Mouse (Mus musculus) kidney, postnatal 0 days (tissue): ENCODE measurements around the gene Ifnar1. TPM values are rescaled to one million over a fixed set of nuclear protein-coding genes. Genes with fewer than 3 reads are reported as not detected.
"Not testable (repeated sequence)": the region's sequence is repeated elsewhere in the genome, so short reads cannot be mapped to it uniquely, and the experiment has no call there.

Experiments
- ATAC-seq: fragments of 200-750 bp; cut with Nextera tagmentation; replicated peaks from 2 replicates; pipeline ENCODE4 v1.8.0; 2017; ENCODE audit warnings: low read depth, moderate number of reproducible peaks, moderate TSS enrichment, moderate library complexity; ENCODE audit not compliant: low FRiP score
- DNase-seq: peaks from one replicate; pipeline ENCODE4 v3.0.0-alpha.2; 2016; ENCODE audit warnings: low spot score
- H3K27ac ChIP-seq: fragments of 300-500 bp; sonication (generic); 2 replicates; pipeline ENCODE4 v1.5.1; 2014; ENCODE audit warnings: mild to moderate bottlenecking
- H3K27me3 ChIP-seq: fragments of 300-500 bp; sonication (generic); 2 replicates; pipeline ENCODE4 v1.6.1; 2014; ENCODE audit warnings: low read length, mixed read lengths; ENCODE audit not compliant: insufficient read depth
- H3K36me3 ChIP-seq: fragments of 300-500 bp; sonication (generic); 2 replicates; pipeline ENCODE4 v1.6.1; 2014; ENCODE audit warnings: low read length, mixed read lengths; ENCODE audit not compliant: insufficient read depth
- H3K4me1 ChIP-seq: fragments of 300-500 bp; sonication (generic); replicated peaks from 2 replicates; pipeline ENCODE4 v1.6.1; 2014; ENCODE audit warnings: antibody characterized with exemption, low read length, mixed read lengths; ENCODE audit not compliant: insufficient read depth
- H3K4me2 ChIP-seq: fragments of 300-500 bp; sonication (generic); 2 replicates; pipeline ENCODE4 v1.6.1; 2014; ENCODE audit warnings: mild to moderate bottlenecking, low read length, moderate library complexity, mixed read lengths
- H3K4me3 ChIP-seq: fragments of 300-500 bp; sonication (generic); replicated peaks from 2 replicates; pipeline ENCODE4 v1.5.1; 2014; ENCODE audit warnings: low read depth, low read length
- H3K9ac ChIP-seq: fragments of 300-500 bp; sonication (generic); 2 replicates; pipeline ENCODE4 v1.6.1; 2014; ENCODE audit warnings: low read depth, low read length
- H3K9me3 ChIP-seq: fragments of 300-500 bp; sonication (generic); replicated peaks from 2 replicates; pipeline ENCODE4 v1.6.1; 2016; ENCODE audit warnings: low read length, inconsistent platforms, mixed read lengths
- CTCF ChIP-seq: IDR thresholded peaks from 2 replicates; pipeline ENCODE4 v1.5.1; 2016; ENCODE audit warnings: antibody characterized with exemption, low read depth, mild to moderate bottlenecking, moderate library complexity
- WGBS: fragments of 180-500 bp; shearing (Covaris S2); extraction: QIAGEN DNeasy Blood & Tissue Kit; methylation state at CpG from one replicate; pipeline ENCODE4 v1.1.7; 2014; 5-methylcytosine and 5-hydroxymethylcytosine counted together
- polyA plus RNA-seq: library from polyadenylated mRNA; unstranded; fragments of >200 nt; fragmentation: Nextera tagmentation; extraction: Ambion mirVana; gene quantifications from 2 replicates; pipeline ENCODE4 v1.2.1, GENCODE M21; 2015

The Ifnar1 gene
- polyA plus RNA-seq, 1 experiment from 2014 or later: 33.5 TPM

GRCm38 (mm10) chr16:91524206-91524605 is 39.2 kb downstream of the Ifnar1 start:
- no peak for TF ChIP-seq CTCF
- H3K9ac ChIP-seq: no peak overlapping the region
- no peak for ATAC-seq
- H3K4me3 ChIP-seq: no peak overlapping the region
- WGBS: 78% methylated on average over 5 of the region's 5 CpGs
- no peak overlapping the region for H3K4me2 ChIP-seq
- no peaks in the 10 kb centered on the region for H3K9me3 ChIP-seq
- no peak overlapping the region for H3K27ac ChIP-seq
- DNase-seq: no peak
- H3K4me1 ChIP-seq: no peaks in the 10 kb centered on the region
- no peaks in the 10 kb centered on the region for H3K27me3 ChIP-seq
- H3K36me3 ChIP-seq: no peaks in the 10 kb centered on the region

- Histone ChIP-seq H3K4me2 (no peak overlapping the region), H3K27ac (no peak overlapping the region), H3K9me3 (no peaks in the 10 kb centered on the region), H3K4me3 (no peak overlapping the region), H3K9ac (no peak overlapping the region), H3K4me1 (no peaks in the 10 kb centered on the region), H3K27me3 (no peaks in the 10 kb centered on the region), H3K36me3 (no peaks in the 10 kb centered on the region)
- WGBS: 96% methylated on average over 6 of the region's 6 CpGs
- DNase-seq (no peak), ATAC-seq (no peak)
- no peak for TF ChIP-seq CTCF
Observed at GRCm38 (mm10) chr16:91526274-91526673, 41.2 kb downstream of the Ifnar1 start.

DNA sequence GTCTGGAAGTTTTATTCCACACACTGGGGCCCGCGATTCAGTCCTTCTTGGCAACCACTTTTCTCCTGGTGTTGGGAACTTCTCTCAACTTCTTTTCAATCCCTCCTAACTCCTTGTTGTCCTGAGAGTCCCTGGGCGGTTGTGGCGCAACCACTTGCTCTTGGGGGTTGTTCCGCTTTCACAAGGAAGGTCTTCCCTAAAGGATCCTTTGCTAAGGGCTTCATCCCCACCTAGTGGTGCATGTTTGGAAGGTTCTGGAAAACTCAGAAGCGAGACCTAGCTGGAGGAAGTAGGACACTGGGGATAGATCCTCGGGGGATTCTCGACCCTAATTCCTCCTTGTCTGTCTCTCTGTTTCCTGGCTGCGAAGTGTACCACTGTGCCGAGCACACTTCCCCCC is 42.0 kb downstream of the Ifnar1 start:
- no peaks in the 10 kb centered on the region for H3K36me3 ChIP-seq
- TF ChIP-seq CTCF: peak; percentile 70
- DNase-seq (peak; percentile 65), ATAC-seq (peak; percentile 38; the same call in 1 of the 2 replicates)
- no peaks in the 10 kb centered on the region for H3K4me1 ChIP-seq
- no peaks in the 10 kb centered on the region for H3K9me3 ChIP-seq
- H3K4me3 ChIP-seq: no peak overlapping the region
- H3K27me3 ChIP-seq: no peaks in the 10 kb centered on the region
- no peak overlapping the region for H3K4me2 ChIP-seq
- 62% methylated on average over 10 of the region's 10 CpGs for WGBS
- no peak overlapping the region for H3K27ac ChIP-seq
- no peak overlapping the region for H3K9ac ChIP-seq

- no peaks in the 10 kb centered on the region for H3K4me1 ChIP-seq
- H3K27me3 ChIP-seq: no peaks in the 10 kb centered on the region
- no peak for TF ChIP-seq CTCF
- H3K27ac ChIP-seq: no peak overlapping the region
- ATAC-seq: peak; percentile 41; the same call in 1 of the 2 replicates
- no peak for DNase-seq
- no peak overlapping the region for H3K9ac ChIP-seq
- no peak overlapping the region for H3K4me2 ChIP-seq
- no peaks in the 10 kb centered on the region for H3K36me3 ChIP-seq
- H3K4me3 ChIP-seq: no peak overlapping the region
- WGBS: 22% methylated on average over 5 of the region's 5 CpGs
- H3K9me3 ChIP-seq: no peaks in the 10 kb centered on the region
Observed at GRCm38 (mm10) chr16:91527500-91527899, 42.5 kb downstream of the Ifnar1 start.

- ATAC-seq: no peak
- Histone ChIP-seq H3K27me3 (no peaks in the 10 kb centered on the region), H3K36me3 (no peaks in the 10 kb centered on the region), H3K4me1 (no peaks in the 10 kb centered on the region), H3K9ac (no peak overlapping the region), H3K27ac (no peak overlapping the region), H3K4me3 (no peak overlapping the region), H3K9me3 (no peaks in the 10 kb centered on the region), H3K4me2 (no peak overlapping the region)
- TF ChIP-seq CTCF: peak; percentile 44
- no peak for DNase-seq
- WGBS: 80% methylated on average over 9 of the region's 9 CpGs
Observed at GRCm38 (mm10) chr16:91528578-91528977, 43.5 kb downstream of the Ifnar1 start.

GRCm38 (mm10) chr16:91530830-91531229 is 45.8 kb downstream of the Ifnar1 start:
- not testable (repeated sequence) for H3K9ac ChIP-seq
- WGBS: 74% methylated on average over 4 of the region's 4 CpGs

GRCm38 (mm10) chr16:91531856-91532255 is 46.8 kb downstream of the Ifnar1 start:
- Histone ChIP-seq H3K36me3 (no peaks in the 10 kb centered on the region), H3K4me3 (no peak overlapping the region), H3K4me1 (no peaks in the 10 kb centered on the region), H3K4me2 (no peak overlapping the region), H3K27me3 (no peaks in the 10 kb centered on the region), H3K9ac (no peak overlapping the region), H3K27ac (no peak overlapping the region), H3K9me3 (no peaks in the 10 kb centered on the region)
- no peak for ATAC-seq
- TF ChIP-seq CTCF: no peak
- 62% methylated on average over 6 of the region's 6 CpGs for WGBS
- no peak for DNase-seq

More at GRCm38 (mm10) chr16:91530830-91531229, 45.8 kb downstream of the Ifnar1 start:
- not testable (repeated sequence) for H3K9me3 ChIP-seq, DNase-seq, H3K36me3 ChIP-seq, ATAC-seq, H3K4me3 ChIP-seq, H3K4me1 ChIP-seq, H3K4me2 ChIP-seq, H3K27me3 ChIP-seq, H3K27ac ChIP-seq
